Mouse (Mus musculus) bone marrow, adult 2 months (tissue): Measurements from ENCODE around the gene Med23. TPM values are rescaled to one million over a fixed set of nuclear protein-coding genes. Genes with fewer than 3 reads are reported as not detected.

ENCODE experiments used
- H3K27ac ChIP-seq: fragments of 200-500 bp; 2 replicates; pipeline ENCODE4 v1.5.1; 2012; ENCODE audit warnings: low read depth, mild to moderate bottlenecking, control low read depth, inconsistent platforms, low read length; ENCODE audit not compliant: control insufficient read depth, poor library complexity, insufficient read depth
- H3K4me1 ChIP-seq: fragments of 200-500 bp; 2 replicates; pipeline ENCODE4 v1.6.1; 2011; ENCODE audit warnings: low read length; ENCODE audit not compliant: control insufficient read depth, insufficient read depth
- H3K4me3 ChIP-seq: fragments of 200-500 bp; replicated peaks from 2 replicates; pipeline ENCODE3; 2011; ENCODE audit warnings: mild to moderate bottlenecking, low read depth, low read length, control low read depth; ENCODE audit not compliant: control insufficient read depth
- CTCF ChIP-seq: fragments of 200-500 bp; IDR thresholded peaks from 2 replicates; pipeline ENCODE4 v1.5.1; 2011; ENCODE audit warnings: low read length, control low read depth; ENCODE audit not compliant: control insufficient read depth, insufficient read depth
- POLR2A ChIP-seq: fragments of 200-500 bp; IDR thresholded peaks from 2 replicates; pipeline ENCODE4 v1.6.1; 2011; ENCODE audit warnings: low read depth, mild to moderate bottlenecking, control low read depth, low read length, borderline replicate concordance; ENCODE audit not compliant: control insufficient read depth
- WGBS: fragments of 180-500 bp; shearing (Covaris S2); methylation state at CpG from one replicate; pipeline ENCODE4 v1.1.7; 2018; 5-methylcytosine and 5-hydroxymethylcytosine counted together
- polyA plus RNA-seq: library from polyadenylated mRNA; stranded (reverse); fragments of >200 nt; gene quantifications from 2 replicates; pipeline ENCODE4 v1.2.4, GENCODE M21; 2011; ENCODE audit warnings: low replicate concordance; ENCODE audit not compliant: missing spikeins, insufficient read depth, insufficient read length

Med23 gene
- polyA plus RNA-seq, 1 experiment: 8.7 TPM

DNA sequence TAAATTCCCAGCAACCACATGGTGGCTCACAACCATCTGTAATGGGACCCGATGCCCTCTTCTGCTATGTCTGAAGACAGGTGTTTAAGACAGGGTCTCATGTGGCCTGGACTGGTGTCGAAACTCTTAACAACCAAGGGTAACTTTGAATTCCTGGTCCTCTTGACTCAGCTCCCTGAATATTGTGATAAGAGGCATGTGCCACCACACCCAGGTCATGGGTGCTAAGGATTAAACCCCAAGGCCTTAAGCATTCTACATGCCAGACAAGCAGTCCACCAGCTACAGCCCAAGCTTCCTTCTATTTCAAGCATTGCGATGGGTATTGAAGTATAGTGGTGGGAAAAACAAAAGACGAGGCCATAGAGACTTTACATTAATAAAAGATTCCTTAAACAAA is 41.6 kb upstream of the Med23 start:
- no peak overlapping the region for H3K27ac ChIP-seq
- WGBS: 80% methylated on average over 4 of the region's 4 CpGs
- peaks cover 1% of the 10 kb centered on the region for H3K4me1 ChIP-seq
- H3K4me3 ChIP-seq: no peak overlapping the region
- no peak for TF ChIP-seq CTCF

DNA sequence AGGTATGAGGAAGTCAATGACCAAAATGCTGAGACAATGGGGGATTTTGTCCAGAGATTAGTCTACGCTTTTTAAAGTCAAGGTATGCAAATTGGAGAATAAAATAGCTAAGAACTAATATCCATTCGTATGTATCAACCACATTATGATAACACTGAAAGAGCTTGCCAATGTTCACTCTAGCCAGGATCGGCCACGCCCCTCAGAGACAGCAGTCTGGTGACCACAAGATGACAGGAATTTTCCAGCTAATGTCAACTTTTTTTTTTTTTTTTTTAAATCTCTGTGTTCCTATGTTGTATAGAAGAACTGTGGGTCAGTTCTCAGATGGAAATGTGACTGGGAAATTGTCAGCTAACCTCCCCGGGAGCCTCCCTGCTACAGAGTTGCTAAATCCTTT is 39.3 kb upstream of the Med23 start:
- no peak overlapping the region for H3K4me3 ChIP-seq
- no peak overlapping the region for H3K27ac ChIP-seq
- H3K4me1 ChIP-seq: peaks cover 1% of the 10 kb centered on the region
- 60% methylated on average over 5 of the region's 5 CpGs for WGBS
- no peak for TF ChIP-seq POLR2A
- TF ChIP-seq CTCF: no peak

DNA sequence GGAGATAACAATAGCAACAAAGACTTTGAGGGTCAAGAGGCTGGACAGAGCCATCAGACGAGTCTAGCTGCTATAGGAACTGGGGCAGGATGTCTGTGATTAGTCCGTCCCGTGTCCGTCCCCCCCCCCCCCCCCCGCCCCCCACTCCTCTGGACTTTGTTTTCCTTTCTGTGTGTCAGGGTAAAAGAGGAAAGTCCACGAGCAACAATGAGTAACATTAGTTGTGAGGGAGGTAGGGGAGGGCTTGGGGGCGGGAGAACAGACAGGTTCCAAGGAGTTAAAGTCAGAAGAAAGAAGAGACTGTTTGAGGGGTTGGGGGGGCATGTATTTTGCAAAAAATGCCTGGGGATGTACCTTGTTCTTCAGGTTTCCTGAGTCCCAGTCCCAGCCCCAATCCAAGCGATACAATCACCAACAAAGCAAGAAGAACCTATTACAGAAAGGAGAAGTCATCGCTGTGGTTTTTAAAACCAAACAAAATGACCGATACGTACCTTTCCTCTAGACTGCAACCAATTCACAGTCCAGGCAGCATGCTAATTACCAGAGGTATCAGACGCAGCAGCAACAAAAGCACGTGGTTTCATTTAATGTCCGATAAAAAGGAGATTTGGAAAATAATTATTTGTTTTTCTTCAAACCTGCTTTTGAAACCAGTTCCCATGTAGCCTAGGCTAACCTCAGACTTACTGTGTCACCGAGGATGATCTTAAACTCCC is 38.2 kb upstream of the Med23 start:
- WGBS: 25% methylated on average over 15 of the region's 15 CpGs
- Histone ChIP-seq H3K4me3 (no peak overlapping the region), H3K27ac (no peak overlapping the region), H3K4me1 (peaks cover 1% of the 10 kb centered on the region; the same call in 1 of the 2 replicates)
- no peak for TF ChIP-seq POLR2A
- TF ChIP-seq CTCF: no peak

DNA sequence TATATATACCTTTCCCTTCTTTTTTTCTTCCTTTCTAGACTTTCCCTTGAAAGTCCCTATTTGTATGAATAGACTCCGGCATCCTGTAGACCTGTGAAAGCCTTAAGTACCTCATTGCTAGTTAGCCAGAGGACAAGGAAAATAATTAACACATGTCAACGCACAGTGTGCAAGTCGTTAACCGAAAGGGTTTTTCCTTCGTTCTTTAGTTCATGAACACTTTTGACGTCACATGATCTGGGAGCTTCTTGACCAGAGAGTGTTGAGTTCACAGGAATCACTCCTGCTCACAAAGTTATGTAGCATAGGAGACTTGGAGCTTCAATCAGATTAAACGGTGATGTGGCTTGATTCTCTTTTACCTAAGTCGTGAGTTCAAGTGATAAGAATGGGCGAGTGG is 37.5 kb upstream of the Med23 start:
- Histone ChIP-seq H3K4me3 (no peak overlapping the region), H3K27ac (no peak overlapping the region), H3K4me1 (peaks cover 1% of the 10 kb centered on the region; the same call in 1 of the 2 replicates)
- TF ChIP-seq POLR2A: no peak
- TF ChIP-seq CTCF: no peak
- WGBS: 87% methylated on average over 9 of the region's 9 CpGs

DNA sequence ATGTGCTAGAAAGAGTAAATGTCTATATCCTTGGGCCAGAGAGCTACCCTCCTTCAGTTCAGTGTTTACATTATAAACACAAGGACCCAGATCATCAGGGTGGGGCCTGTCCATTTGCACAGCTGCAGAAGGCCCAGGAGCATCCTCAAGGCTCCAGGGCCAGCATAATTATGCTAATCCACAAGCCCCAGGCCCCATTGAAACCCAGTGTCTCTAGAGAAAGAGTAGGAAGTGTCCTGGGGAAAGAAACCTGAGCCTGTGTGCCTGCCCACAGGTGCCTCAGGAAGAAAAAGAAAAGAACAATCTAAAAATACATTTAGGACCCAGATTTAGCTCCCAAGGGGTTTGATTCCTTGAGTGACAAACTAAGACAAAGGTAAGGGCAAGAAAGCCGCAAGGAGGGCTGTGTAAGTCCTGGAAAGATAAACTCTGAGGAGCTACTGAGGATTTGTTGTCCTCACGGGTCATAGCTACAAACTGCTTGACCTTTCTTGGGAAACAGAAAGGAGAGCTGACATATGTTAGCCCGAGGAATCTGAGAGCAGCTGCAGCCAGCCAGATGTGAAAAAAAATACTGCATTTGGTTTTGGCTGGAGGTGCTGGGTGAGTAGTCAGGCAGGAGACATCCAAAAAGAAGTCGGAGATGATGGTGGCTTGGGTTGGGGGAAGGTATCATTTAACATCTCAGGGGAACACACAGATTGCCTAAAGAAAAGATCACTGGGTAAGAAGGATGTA is 35.0 kb upstream of the Med23 start:
- Histone ChIP-seq H3K4me1 (no peaks in the 10 kb centered on the region), H3K4me3 (no peak overlapping the region), H3K27ac (no peak overlapping the region)
- no peak for TF ChIP-seq POLR2A
- TF ChIP-seq CTCF: no peak
- 61% methylated on average over 4 of the region's 4 CpGs for WGBS

DNA sequence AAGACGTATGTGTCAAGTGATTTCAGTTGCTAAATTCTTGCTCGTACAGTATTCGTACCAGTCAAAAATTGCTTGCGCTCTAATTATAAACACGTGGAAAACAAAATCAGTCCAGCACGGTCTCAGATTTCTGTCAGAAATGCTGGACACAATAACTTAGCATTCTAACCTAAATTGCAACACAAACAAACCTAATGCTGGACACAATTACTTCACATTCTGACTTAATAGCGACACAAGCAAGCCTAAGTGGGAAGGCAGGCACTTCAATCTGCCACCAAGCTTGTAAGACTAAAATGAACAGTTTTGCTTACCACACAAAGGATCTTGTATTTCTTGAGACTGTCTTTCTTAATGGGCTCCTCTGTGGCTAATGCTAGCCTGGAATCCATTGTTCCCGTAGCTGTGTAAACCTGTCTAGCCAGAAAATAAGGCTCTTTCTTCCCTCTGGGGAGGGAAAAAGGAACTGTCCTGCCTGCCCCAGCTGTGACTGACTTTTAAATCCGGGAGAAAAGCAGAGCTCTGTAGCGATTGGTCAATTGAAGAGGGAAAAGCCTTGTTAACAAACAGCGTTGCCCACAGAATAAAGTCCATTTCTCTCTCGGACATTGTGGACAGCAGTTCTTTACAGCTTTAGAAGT is 34.0 kb upstream of the Med23 start:
- WGBS: 72% methylated on average over 12 of the region's 12 CpGs
- Histone ChIP-seq H3K27ac (no peak overlapping the region), H3K4me3 (no peak overlapping the region), H3K4me1 (no peaks in the 10 kb centered on the region; the same call in 1 of the 2 replicates)
- no peak for TF ChIP-seq CTCF
- no peak for TF ChIP-seq POLR2A

DNA sequence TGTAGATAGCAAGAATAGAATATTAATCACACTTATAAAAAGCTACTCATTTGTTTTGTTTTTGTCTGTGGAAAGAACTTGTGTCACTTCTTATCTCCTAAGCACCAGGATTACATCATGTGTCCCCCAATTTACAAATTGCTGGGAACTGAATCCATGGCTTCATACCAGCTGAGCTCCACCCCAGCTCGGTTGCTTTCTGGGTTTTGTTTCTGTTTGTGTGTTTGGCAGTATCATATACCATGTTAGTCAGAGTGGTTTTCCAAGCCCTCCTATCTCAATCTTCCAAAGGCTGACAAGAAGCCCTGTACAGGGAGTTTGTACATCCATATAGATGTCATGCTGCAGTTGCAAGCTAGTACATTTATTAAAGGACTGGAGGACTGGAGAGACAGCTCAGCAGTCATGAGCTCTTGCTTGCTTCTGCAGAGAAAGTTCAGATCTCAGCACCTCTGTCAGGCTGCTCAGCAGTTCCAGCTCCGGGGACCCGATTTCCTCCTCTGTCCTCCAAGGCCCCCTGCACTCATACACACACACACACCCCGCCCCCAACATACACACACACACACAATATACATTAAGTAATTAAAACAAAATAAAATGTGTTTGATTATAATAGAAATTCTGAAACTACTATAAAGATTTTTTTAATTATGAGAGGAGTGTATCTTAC is 33.3 kb upstream of the Med23 start:
- 79% methylated on average over 4 of the region's 4 CpGs for WGBS

DNA sequence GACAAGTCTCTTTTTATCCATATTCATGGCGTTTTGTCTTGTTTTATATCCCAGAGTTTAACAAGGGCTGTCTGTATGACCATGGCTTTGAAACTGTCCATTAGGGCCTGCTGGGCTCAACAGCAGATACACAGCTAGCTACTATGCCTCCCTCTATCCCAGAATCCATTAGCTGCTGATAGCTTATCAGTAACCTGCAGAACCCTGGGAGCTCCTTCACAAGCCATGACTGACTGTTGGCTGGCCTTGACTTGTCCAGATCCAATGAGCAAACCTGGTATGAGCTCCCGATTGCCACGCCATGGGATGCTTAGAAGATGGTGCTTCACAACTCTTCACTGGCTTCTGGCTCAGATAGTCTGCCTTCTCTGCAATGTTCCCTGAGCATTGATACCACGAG is 29.0 kb upstream of the Med23 start:
- Histone ChIP-seq H3K4me3 (no peak overlapping the region), H3K4me1 (no peaks in the 10 kb centered on the region; the same call in 1 of the 2 replicates), H3K27ac (no peak overlapping the region)
- 85% methylated on average over 4 of the region's 4 CpGs for WGBS
- TF ChIP-seq POLR2A (no peak), CTCF (no peak)

More for the DNA sequence above, 33.3 kb upstream of the Med23 start:
- Histone ChIP-seq H3K4me1 (no peaks in the 10 kb centered on the region; the same call in 1 of the 2 replicates), H3K27ac (no peak overlapping the region), H3K4me3 (no peak overlapping the region)
- TF ChIP-seq CTCF (no peak), POLR2A (no peak)
